Comparison of ENCODE assay signal across 26 mouse cellular contexts in genomic region chr14:29438251-29438650, GRCm38 (mm10).
DNase-seq lines count a peak whose midpoint lies in the region; ATAC-seq and TF ChIP-seq lines count a peak whose summit lies in the region.
"Had no signal": no experiment of that assay in that cellular context is flagged by ENCODE, and none has a peak within 500 bp of the region (broad histone marks: within the 10 kb centered on the region; RNA-seq: fewer than 3 reads in every experiment).

No protein-coding gene starts in this region.

- H3K9me3 ChIP-seq in kidney, embryonic 16.5 days (ENCODE audit: low read length), result no peaks in the 10 kb centered on the region
- H3K9me3 ChIP-seq in embryonic facial prominence, embryonic 10.5 days, result no peaks in the 10 kb centered on the region
- H3K9me3 ChIP-seq: hindbrain, embryonic 15.5 days; intestine, embryonic 15.5 days; limb, embryonic 10.5 days; liver, embryonic 15.5 days; lung, embryonic 15.5 days had no signal

- no peak overlapping the region for H3K4me2 ChIP-seq in kidney, embryonic 16.5 days (replicated peaks; ENCODE audit: low read depth, low read length)
- H3K4me2 ChIP-seq: hindbrain, embryonic 15.5 days; intestine, embryonic 15.5 days; liver, embryonic 15.5 days; lung, embryonic 15.5 days had no signal

- H3K4me3 ChIP-seq in kidney, embryonic 16.5 days (ENCODE audit: low read length), result no peak overlapping the region
- H3K4me3 ChIP-seq in kidney, adult 2 months (ENCODE audit: insufficient read depth, low read depth, low read length), result no peak overlapping the region
- H3K4me3 ChIP-seq in embryonic facial prominence, embryonic 10.5 days, result no peak overlapping the region
- H3K4me3 ChIP-seq: gastrocnemius, adult 2 months; hindbrain, embryonic 15.5 days; intestine, embryonic 15.5 days; limb, embryonic 10.5 days; liver, embryonic 15.5 days; lung, embryonic 15.5 days; megakaryocyte, embryonic 14.5 days had no signal

- peaks cover 6% of the 10 kb centered on the region; the same call in 1 of the 2 replicates for H3K4me1 ChIP-seq in kidney, embryonic 16.5 days (ENCODE audit: insufficient read depth, low read length)
- no peaks in the 10 kb centered on the region for H3K4me1 ChIP-seq in kidney, adult 2 months (ENCODE audit: control insufficient read depth, insufficient read depth, low read length)
- H3K4me1 ChIP-seq in embryonic facial prominence, embryonic 10.5 days, result peaks cover 20% of the 10 kb centered on the region
- H3K4me1 ChIP-seq: liver, embryonic 15.5 days; megakaryocyte, embryonic 14.5 days had no signal

- no peak overlapping the region for H3K27ac ChIP-seq in kidney, embryonic 16.5 days (ENCODE audit: low read length)
- H3K27ac ChIP-seq in kidney, adult 2 months (ENCODE audit: insufficient read depth, low read depth, low read length), result no peak overlapping the region
- peak overlapping the region; percentile 59 for H3K27ac ChIP-seq in embryonic facial prominence, embryonic 10.5 days (replicated peaks)
- H3K27ac ChIP-seq: gastrocnemius, adult 2 months; hindbrain, embryonic 15.5 days; intestine, embryonic 15.5 days; limb, embryonic 10.5 days; liver, embryonic 15.5 days; lung, embryonic 15.5 days had no signal

- no peak for DNase-seq in frontal cortex, postnatal 25 days (ENCODE audit: low spot score in 2 of 2)
- DNase-seq in kidney, adult 2 months, result no peak
- DNase-seq in left cerebral cortex, postnatal 4 days, result peak; percentile 28
- DNase-seq in left cerebral cortex, postnatal 10 days (ENCODE audit: extremely low spot score in 1 of 2, low spot score in 2 of 2), result no peak
- DNase-seq in embryonic facial prominence, embryonic 10.5 days (ENCODE audit: low spot score), result no peak
- DNase-seq: adrenal gland, postnatal 10 days; B cell, adult 2 months; cerebellum, adult 9-10 months; gastrocnemius, adult 2 months; kidney, adult 9 months; liver; lung, postnatal 36 days; thymus, adult 18-20 months; thymus, postnatal 4 days had no signal

- peak; percentile 77 for ATAC-seq in frontal cortex, adult (ENCODE audit: low TSS enrichment)
- 0 out of 2 replicates have a peak, but pooled peaks have one; percentile 27 for ATAC-seq in kidney, embryonic 16.5 days (ENCODE audit: low FRiP score, low TSS enrichment)
- ATAC-seq: intestine, embryonic 15.5 days; midbrain, embryonic 16.5 days; Patski had no signal

- intact Hi-C loops in left cerebral cortex, postnatal 4 days (cut with DNase I), result no loop called here
- intact Hi-C loops in left cerebral cortex, postnatal 10 days (cut with DNase I), result no loop called here

- H3K9ac ChIP-seq in kidney, embryonic 16.5 days (replicated peaks; ENCODE audit: low read length), result no peak overlapping the region
- H3K9ac ChIP-seq: hindbrain, embryonic 15.5 days; intestine, embryonic 15.5 days; liver, embryonic 15.5 days; lung, embryonic 15.5 days had no signal

- no peaks in the 10 kb centered on the region for H3K36me3 ChIP-seq in kidney, embryonic 16.5 days (ENCODE audit: insufficient read depth, low read length)
- no peaks in the 10 kb centered on the region for H3K36me3 ChIP-seq in kidney, adult 2 months (ENCODE audit: control insufficient read depth, insufficient read depth, low read length)
- no peaks in the 10 kb centered on the region for H3K36me3 ChIP-seq in embryonic facial prominence, embryonic 10.5 days (replicated peaks)
- H3K36me3 ChIP-seq: G1E; hindbrain, embryonic 15.5 days; intestine, embryonic 15.5 days; limb, embryonic 10.5 days; liver, embryonic 15.5 days; lung, embryonic 15.5 days had no signal

- 52% methylated on average over 3 of the region's 3 CpGs for WGBS in kidney, embryonic 16.5 days
- 58% methylated on average over 3 of the region's 3 CpGs for WGBS in kidney, adult 2 months
- WGBS in embryonic facial prominence, embryonic 10.5 days, result 68% methylated on average over 3 of the region's 3 CpGs

- no peak for TF ChIP-seq CTCF in kidney, adult 2 months (conservative IDR thresholded peaks at IDR 0.05; ENCODE audit: insufficient read depth, insufficient read length, low read depth, low read length)

- H3K27me3 ChIP-seq in kidney, embryonic 16.5 days (ENCODE audit: insufficient read depth, low read length), result no peaks in the 10 kb centered on the region
- H3K27me3 ChIP-seq in kidney, adult 2 months (replicated peaks; ENCODE audit: control insufficient read depth, insufficient read depth, low read length), result no peaks in the 10 kb centered on the region
- no peaks in the 10 kb centered on the region; the same call in 1 of the 2 replicates for H3K27me3 ChIP-seq in embryonic facial prominence, embryonic 10.5 days (replicated peaks; ENCODE audit: low read depth, poor library complexity, severe bottlenecking)
- H3K27me3 ChIP-seq: CH12.LX; hindbrain, embryonic 15.5 days; intestine, embryonic 15.5 days; liver, embryonic 15.5 days; lung, embryonic 15.5 days; megakaryocyte, embryonic 14.5 days had no signal

- no peak for TF ChIP-seq POLR2A in kidney, adult 2 months (IDR thresholded peaks at IDR 0.05; ENCODE audit: low read depth, low read length)
